Mouse (Mus musculus) urinary bladder, adult 18-20 months (tissue): ENCODE data around the gene Tirap.

ENCODE experiments used
- DNase-seq, 2 experiments: peaks; one replicate each; pipeline ENCODE4 v3.0.0; 2022; ENCODE audit warnings: low spot score in 2 of 2, mixed read lengths in 2 of 2

Gene Tirap

GRCm38 (mm10) chr9:35199772-35200471, at the start of gene Tirap, which contains the start of gene Srpr:
Gene Tirap, minus strand, starts transcription at chr9:35200291.
Gene Srpr, plus strand, starts transcription at chr9:35200175.
- peak; percentile 88 to 91 for DNase-seq

DNA sequence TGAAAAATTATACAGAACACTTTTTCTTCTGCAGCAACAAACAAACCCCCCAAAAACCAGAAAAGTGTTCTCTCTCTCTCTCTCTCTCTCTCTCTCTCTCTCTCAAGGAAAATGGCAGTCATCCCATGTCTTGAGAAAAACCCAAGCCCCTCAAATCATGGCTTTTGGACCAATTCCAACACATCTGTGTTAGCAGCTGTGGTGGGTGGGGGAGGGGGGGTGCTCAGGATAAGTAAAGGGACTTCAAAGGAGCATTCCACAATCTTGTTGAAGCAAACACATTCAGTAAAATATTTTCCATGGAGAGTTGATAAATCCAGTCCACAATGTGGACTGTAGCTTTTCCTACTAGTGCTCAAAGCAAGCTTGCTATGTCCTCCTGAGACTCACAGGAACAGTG, 49.4 kb upstream of the Tirap start:
- DNase-seq, result no peak

GRCm38 (mm10) chr9:35247405-35247804, 47.3 kb upstream of the Tirap start:
- no peak for DNase-seq

GRCm38 (mm10) chr9:35239734-35240133, 39.6 kb upstream of the Tirap start:
- DNase-seq, result no peak

- no peak for DNase-seq
Measured at GRCm38 (mm10) chr9:35238915-35239571, 39.0 kb upstream of the Tirap start.

DNA sequence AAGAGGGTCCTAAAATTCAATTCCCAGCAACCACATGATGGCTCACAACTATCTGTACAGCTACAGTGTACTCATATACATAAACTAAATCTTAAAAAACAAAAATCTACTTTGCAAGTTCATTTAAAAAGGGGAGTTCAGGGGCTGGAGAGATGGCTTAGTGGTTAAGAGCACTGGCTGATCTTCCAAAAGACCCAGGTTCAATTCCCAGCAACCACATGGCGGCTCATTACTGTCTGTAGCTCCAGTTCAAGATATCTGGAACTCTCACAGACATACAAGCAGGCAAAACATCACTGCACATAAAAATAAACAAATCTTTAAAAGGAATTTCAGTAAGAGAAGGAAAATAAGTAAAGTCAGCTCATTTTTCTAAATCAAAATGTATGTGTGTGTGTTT, 38.3 kb upstream of the Tirap start:
- DNase-seq, result no peak

DNA sequence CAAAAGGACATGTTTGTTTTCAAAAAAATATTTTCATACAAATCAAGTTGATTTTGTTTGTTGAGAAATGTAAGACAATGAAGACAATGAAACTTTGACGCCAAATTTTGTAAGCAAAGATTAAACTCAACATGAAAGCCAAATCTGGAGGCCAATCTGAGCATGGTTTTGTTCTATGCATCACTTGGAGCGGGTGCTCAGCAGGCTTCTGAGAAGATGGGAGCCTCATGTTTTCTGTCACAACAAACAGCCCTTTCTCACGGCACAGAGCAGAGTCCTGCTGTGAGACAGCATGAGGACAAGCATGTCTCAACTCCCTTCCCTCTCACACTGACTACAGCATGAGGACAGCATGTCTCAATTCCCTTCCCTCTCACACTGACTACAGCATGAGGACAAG, 35.9 kb upstream of the Tirap start:
- no peak for DNase-seq

DNA sequence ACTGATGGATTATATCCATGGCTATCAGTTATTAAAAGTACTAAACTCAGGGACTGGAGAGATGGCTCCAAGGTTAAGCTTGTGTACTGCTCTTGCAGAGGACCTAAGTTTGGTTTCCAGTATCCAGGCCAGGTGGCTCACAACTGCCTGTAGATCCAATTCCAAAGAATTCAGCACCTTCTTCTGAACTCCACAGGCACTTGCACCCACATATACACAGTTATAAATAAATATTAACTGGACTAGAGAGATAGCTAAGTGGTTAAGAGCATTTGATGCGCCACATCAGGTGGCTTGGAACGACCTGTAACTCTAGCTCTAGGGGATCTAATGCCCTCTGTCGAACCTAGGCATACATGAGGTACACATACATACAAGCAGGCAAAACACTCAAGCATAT, 28.6 kb upstream of the Tirap start:
- no peak for DNase-seq

DNA sequence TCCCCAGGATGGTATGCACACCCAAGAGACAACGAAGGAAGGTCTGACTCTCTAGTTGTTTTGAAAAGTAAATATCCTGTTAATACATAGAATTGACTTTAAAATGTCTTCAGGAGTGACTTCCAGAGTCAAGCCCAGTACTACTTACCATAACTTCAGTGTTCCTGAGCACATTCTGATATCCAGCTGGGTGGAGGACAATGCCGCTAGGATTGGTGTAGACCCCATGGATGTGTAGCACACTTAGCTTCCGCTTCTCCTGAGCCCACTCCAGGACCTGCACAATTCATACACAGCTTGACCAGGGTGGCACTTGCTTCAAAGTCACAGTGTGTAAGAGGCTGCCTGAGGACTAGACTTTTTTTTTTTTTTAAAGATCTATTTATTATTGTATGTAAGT, 23.4 kb upstream of the Tirap start:
- DNase-seq, result no peak

- no peak for DNase-seq
Measured at GRCm38 (mm10) chr9:35217963-35218362, 17.9 kb upstream of the Tirap start.

DNA sequence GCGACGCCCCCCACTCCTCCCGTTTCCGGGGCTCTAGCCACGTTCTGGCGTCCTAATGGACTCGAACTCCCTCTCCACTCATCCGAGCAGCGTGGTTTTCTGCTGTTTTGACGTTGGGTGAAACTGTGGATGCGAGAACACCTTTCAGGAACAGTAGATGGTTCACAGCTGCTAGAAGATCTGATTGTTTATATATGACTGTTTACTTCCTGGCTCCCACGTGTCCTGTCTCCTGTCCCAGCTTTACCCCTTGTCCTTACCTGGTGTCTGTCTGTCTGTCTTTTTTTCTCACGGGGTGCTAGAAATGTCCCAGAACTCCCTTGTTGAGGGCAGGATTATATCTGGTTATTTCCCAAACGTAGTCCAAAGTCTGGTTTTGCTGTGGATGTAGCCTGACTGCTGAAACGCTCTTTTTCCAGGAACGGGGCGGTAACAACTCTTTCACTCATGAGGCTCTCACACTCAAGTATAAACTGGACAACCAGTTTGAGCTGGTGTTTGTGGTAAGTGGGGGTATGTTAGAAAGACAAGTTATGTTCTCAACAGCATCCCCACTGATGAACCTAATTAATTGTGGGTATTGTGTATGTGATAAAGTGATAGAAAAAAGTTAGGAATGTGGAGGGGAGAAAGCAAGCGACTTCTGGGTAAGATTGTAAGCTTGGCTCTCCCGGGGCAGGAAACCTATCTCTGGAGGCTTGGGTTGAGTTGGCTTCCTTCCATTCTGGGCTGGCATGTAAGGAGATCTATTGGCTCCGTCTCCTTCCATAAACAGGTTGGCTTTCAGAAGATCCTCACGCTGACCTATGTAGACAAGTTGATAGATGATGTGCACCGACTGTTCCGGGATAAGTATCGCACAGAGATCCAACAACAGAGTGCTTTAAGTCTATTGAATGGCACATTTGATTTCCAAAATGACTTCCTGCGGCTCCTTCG, 11.8 kb upstream of the Tirap start:
- DNase-seq, result no peak

DNA sequence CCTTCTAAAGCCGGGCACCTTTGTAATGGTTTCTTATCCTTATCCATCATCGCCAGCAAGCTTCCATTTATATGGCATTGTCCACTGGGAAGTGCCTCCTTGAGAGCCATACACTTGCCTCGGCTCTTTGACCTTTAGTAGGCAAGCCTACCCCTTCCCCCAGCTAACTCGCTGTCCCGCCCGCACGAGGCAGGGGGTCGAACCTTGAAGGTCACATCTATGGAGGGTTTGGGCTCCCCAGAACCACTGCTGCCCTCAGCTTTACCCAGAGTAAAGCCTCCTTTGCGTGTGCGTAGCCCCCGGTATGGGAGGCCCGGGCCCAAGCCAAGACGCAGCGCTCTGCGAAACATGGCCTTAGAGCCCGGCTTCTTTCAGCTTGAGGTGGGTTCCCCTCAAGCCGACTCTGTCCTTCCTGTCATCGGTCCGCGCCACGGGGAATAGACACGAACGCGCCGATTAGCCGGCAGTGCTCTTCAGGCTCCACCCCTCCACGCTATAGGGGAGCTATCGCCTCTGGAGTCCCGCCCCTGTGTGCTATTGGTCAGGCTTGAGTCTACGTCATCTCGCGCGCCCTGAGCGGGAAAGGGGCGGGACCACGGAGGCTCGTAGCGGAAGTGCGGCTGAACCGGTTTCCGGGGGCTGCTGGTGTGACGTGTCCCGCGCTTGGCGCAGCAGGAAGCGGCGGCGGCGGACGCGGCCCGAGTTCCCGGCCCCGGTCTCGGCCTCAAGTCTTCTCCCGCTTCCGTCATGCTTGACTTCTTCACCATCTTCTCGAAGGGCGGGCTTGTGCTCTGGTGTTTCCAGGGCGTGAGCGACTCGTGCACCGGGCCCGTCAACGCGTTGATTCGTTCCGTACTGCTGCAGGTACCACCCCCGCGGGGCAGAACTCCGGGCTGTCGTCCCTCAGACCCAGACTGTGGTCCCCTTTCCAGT, 10.7 kb upstream of the Tirap start, which contains the start of gene Foxred1:
Gene Foxred1 (minus strand): TSS at position 514 of the 933 bp plus-strand sequence.
- peak; percentile 93 to 99 for DNase-seq

DNA sequence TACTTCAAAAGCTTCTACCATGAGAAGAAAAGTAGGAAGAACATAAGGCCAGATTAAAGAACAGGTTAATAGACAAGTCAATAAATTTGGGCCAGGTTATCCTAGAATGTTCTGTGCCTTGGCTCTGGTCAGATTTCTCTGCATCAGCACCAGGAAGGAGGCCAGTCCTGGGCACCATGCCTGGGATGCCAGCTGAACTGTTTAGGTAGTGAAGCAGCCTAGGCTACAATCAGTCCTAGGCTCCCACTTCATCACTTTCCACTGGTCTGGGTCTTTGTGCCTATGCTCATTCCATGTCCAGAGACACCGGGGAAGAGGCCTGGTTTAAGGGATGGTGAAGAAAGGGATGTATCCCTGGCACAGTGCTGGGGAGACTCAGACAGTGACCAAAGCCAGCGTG, 4.3 kb upstream of the Tirap start:
- DNase-seq, result no peak

DNA sequence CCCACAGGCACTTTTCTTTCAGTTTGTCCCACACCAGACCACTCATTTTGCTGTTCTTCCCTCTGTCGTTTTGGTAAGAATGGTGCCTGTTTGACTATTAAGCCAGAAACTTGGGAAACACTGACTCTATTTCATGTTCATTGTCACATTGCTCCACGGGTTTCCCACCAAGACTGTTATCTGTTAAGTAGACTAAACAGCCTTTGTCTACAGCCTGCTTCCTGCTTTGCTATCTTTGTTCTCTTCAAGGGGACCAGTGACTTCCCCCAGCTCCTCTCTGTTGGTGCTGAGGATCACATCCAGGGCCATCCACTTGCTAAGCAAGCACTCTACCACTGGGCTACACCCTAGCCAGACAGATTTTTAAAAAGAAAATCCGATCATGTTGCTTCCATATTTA, 3.4 kb upstream of the Tirap start:
- DNase-seq, result no peak

DNA sequence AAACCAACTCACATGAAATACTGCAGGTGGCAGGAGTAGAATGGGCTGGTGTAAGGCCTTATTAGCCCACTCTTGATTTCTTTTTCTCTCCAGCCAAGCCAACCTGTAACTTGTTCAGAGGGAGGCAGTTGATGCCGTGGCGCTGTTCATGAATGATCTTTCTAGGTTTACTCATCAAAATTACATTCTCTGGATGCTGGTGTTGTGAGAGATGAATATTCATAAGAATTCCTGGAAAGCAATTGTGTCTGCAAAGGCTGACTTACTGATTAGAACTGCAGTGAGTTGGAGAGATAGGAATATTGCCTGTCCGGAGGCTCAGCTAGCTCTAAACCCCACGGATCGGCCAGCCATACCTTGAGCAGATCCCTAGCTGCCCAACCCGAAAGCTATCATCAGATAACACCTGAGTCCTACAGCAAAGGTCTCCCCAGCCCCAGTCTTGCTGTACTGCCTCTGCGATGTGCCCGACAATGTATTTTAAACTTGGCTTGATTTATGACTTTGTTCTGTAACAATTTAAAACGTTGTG, 504 bp upstream of the Tirap start:
- no peak for DNase-seq

DNA sequence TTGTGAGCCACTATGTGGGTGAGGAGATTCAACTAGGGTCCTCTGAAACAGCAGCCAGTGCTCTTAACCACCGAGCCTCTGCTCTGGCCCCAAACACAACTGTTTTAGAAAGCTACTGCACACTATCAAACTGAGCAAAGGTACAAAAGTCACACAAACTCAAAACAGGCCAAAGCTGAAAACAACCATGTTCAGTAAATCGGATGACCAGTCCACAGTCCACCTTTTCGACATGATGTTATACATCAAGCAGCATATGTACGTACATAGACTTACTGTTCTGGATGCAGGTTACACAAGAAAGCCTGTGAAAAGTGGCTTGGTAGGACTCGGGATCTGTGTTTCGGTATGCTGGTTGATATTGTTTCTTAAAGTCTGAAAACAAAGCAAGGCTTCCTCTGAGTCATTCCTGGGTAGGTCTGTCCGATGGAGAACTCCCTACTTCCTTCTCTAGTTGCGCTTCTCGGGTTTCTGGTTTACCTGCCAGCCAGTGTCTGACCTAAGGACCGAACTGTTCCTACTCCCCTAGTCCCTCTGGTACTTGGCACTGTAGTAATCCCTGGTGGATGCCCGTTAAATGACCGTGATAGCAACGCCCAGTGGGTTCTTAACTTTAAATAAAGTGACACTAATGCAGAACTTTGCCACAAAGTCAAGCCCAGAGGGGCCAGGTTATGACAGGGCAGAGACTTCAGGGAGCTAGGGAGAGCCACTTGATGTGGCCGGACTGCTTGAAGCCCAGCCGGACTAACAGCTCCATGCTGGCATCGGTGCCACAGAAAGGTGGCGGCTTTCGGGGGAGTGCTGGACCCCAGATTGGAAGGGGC, 933 bp downstream of the Tirap start:
- no peak for DNase-seq

DNA sequence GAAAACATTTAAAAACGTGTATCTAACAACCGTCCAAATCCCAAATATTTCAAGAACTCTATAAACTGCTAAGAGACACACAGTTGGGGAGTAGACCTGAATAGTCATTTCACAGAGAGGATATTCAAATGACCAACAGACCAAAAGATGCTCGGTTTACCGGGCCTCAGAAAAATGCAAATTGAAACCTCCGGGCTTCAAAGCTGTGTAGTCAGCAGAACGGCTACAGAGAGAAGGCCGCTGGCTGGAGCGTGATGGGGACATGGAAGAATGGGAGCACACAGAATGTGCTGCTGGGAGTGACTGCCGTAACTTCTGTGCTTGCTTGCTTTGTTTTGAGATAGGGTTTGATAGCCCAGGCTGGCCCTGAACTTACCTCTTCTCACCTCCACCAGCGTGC, 1.7 kb downstream of the Tirap start:
- DNase-seq, result no peak

DNA sequence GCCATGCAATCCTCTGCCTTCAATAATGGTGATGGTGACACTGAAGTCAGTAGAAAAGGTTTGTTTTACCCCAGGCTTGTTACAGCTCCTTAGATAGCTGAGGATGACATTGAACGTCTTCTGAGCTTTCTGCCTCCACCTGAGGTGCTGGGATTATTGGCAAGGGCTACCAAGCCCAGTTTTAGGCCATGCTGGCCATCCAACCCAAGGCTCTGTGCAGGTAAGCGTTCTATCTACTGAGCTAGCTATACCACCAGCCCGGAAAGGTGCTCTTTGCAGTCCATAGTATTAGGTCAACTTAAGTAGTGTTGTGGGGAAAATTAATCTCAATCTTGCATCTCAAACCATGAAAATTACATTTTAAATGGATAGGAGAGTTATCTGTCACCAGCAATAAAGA, 2.5 kb downstream of the Tirap start:
- DNase-seq, result no peak

DNA sequence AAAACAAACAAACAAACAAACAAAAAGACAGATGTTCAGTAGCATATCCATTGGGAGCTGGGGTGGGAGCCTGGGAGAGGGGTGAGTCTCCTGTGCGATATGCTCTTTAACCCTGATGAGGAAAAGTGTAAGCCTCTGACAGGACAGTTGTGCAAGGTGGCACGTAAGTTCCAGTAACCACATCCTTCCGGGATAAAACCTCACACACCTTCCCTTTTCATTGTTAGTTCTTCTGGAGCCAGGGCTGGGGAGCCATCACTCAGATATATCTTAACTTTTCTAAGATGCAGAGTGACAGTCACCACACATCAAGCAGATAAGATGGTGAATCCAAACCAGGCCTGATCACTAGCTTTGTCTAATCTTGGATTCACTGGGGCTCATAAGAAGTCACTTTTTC, 6.0 kb downstream of the Tirap start:
- no peak for DNase-seq

GRCm38 (mm10) chr9:35192983-35193542, 7.0 kb downstream of the Tirap start:
- no peak for DNase-seq
